Mouse (Mus musculus) effector memory CD4-positive, alpha-beta T cell, adult 7 months (primary cell): ENCODE measurements around the gene Olfr583. TPM values are rescaled to one million over a fixed set of nuclear protein-coding genes. Genes with fewer than 3 reads are reported as not detected.

Experiments used
- polyA plus RNA-seq: library from polyadenylated mRNA; unstranded; fragments of 100-300 nt; shearing (Covaris generic); gene quantifications from one replicate; pipeline ENCODE4 v1.2.1, GENCODE M21; 2017

Olfr583 gene
- polyA plus RNA-seq, result not detected

DNA sequence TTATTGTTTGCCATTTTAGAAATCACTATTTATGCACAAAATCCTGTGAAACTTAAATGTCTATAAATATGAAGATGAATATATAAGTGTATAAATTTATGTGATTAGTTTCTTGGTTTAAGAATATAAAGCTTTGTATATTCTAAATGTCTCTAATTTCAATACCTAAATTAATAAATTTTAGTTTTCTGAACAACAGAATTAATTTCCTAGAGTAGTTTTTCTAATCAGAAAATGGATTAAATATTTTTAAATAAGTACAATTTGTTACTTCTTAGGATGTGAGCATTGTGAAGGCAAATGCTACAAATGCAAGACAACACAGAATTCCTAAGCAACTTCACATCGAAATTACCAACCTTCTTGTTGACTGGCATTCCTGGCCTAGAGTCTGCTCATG, at the start of gene Olfr583:
Gene Olfr583, plus strand, starts transcription at position 301 of the 400 bp plus-strand sequence.

DNA sequence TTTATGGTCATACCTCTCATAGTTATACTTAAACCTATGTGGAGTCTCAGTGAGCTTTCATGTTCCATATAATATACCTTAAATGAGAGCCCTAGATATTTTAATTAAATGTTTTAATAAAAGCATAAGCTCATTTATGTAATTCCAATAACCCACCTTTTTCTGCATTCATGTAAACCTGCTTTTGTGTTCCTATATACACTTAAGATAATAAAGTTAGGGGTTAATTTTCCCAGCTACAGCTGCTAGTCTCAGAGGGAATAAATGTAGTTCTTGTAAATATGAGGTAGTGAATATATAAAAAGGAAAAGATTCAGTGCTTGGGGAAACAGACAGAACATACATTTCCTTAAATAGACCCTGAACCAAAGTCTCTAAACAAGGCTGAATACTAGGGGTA, 13.4 kb upstream of the Olfr583 start, which contains the start of gene Olfr582:
Gene Olfr582, plus strand, starts transcription at position 301 of the 400 bp plus-strand sequence.

DNA sequence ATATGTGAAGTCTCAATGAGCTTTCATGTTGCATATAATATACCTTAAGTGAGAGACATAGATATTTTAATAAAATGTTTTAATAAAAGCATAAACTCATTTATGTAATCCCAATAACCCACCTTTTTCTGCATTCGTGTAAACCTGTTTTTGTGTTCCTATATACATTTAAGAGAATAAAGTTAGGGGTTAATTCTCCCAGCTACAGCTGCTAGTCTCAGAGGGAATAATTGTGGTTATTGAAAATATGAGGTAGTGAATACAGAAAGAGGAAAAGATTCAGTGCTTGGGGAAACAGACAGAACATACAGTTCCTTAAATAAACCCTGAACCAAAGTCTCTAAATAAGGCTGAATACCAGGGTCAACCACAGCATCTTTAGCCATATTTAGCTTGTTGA, 30.5 kb downstream of the Olfr583 start, which contains the start of gene Olfr584:
Gene Olfr584, plus strand, starts transcription at position 301 of the 400 bp plus-strand sequence.

DNA sequence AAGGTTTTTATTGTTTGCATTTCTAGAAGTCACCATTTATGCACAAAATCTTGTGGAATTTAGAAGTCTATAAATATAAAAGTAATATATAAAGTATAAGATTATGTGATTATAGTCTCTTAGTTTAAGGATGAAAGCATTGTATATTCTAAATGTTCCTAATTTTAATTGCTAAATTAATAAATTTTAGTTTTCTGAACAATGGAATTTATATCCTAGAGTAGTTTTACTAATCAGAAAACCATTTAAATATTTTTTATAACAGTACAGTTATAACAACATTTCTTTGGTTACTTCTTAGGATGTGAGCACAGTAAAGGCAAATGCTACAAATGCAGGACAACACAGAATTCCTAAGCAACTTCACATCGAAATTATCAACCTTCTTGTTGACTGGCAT, 46.3 kb downstream of the Olfr583 start, which contains the start of gene Olfr585:
Gene Olfr585, plus strand, starts transcription at position 301 of the 400 bp plus-strand sequence.

Other genes starting within 250 kb of the Olfr583 start
- not detected for gene Olfr564, start 247.8 kb upstream of the Olfr583 start, polyA plus RNA-seq
- gene Olfr566, start 192.5 kb upstream of the Olfr583 start, polyA plus RNA-seq, result not detected
- 0.41 TPM for gene Olfr568, start 174.2 kb upstream of the Olfr583 start, polyA plus RNA-seq
- gene Olfr569, start 160.4 kb upstream of the Olfr583 start, polyA plus RNA-seq, result not detected
- not detected for gene Olfr570, start 156.7 kb upstream of the Olfr583 start, polyA plus RNA-seq
- not detected for gene Olfr571, start 133.8 kb upstream of the Olfr583 start, polyA plus RNA-seq
- gene Olfr572, start 126.9 kb upstream of the Olfr583 start, polyA plus RNA-seq, result not detected
- 0.44 TPM for gene Olfr573-ps1, start 108.7 kb upstream of the Olfr583 start, polyA plus RNA-seq
- gene Olfr574, start 102.8 kb upstream of the Olfr583 start, polyA plus RNA-seq, result not detected
- gene Olfr575, start 92.5 kb upstream of the Olfr583 start, polyA plus RNA-seq, result not detected
- gene Olfr576, start 88.6 kb upstream of the Olfr583 start, polyA plus RNA-seq, result not detected
- 0.20 TPM for gene Olfr577, start 75.4 kb upstream of the Olfr583 start, polyA plus RNA-seq
- not detected for gene Olfr578, start 62.0 kb upstream of the Olfr583 start, polyA plus RNA-seq
- not detected for gene Olfr582, start 13.3 kb upstream of the Olfr583 start, polyA plus RNA-seq
- gene Olfr584, start 30.6 kb downstream of the Olfr583 start, polyA plus RNA-seq, result not detected
- gene Olfr585, start 46.4 kb downstream of the Olfr583 start, polyA plus RNA-seq, result not detected
- gene Olfr586, start 74.3 kb downstream of the Olfr583 start, polyA plus RNA-seq, result not detected
- not detected for gene Olfr588-ps1, start 89.6 kb downstream of the Olfr583 start, polyA plus RNA-seq
- gene Olfr589, start 105.1 kb downstream of the Olfr583 start, polyA plus RNA-seq, result not detected
- gene Olfr591, start 127.0 kb downstream of the Olfr583 start, polyA plus RNA-seq, result 0.07 TPM
- gene Olfr592, start 133.5 kb downstream of the Olfr583 start, polyA plus RNA-seq, result not detected
- not detected for gene Olfr593, start 160.6 kb downstream of the Olfr583 start, polyA plus RNA-seq
- 0.27 TPM for gene Olfr594, start 165.7 kb downstream of the Olfr583 start, polyA plus RNA-seq
- not detected for gene Usp17ld, start 201.2 kb downstream of the Olfr583 start, polyA plus RNA-seq